Mouse (Mus musculus): ENCODE results near the gene Gm17019.
"Not testable (repeated sequence)": the region's sequence is repeated elsewhere in the genome, so short reads cannot be mapped to it uniquely, and the experiment has no call there.

DNA sequence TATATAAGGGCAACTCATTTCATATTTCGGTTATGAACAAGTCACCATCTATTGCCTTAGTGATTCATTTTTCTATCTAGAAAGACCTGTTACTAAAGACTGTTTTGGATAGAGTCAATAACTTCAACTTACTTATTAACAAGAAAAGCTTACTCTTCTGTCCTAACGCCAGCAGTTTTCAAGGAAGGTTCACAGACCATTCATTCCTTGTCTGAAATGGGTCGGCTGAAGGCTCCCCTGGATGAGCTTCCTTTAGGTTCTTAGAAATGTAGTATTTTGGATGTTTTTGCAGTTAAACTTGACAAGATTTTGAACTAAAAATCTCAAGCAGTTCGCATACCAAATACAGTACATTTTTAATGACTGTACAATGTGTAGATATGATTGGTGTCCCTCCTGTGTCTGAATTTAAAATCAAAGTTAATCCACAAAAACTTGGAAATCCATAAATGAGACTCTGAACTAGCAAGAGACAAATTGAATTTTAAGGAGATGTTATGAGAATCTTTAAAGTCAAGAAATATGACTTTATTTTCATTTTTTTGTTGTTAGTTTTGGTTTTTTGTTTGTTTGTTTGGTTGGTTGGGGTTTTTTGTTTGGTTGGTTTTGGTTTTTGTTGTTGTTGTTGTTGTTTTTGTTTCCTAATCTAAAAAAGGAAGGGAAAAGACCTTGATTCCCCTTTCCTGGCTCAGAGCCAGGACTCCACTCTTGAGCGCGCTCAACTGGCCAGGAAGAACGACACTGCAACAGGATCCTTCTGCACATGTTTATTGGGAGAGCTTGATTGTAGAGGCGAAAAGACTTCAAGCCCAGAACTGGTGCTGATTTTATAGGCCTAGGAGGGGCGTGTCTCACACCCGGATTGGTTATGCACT lies 21.6 kb upstream of the Gm17019 start:
- TF ChIP-seq CTCF (IDR thresholded peaks at IDR 0.05; ENCODE audit: borderline replicate concordance, control insufficient read depth, extremely low read depth, insufficient read depth, low read length, poor library complexity); POLR2A (IDR thresholded peaks at IDR 0.05; ENCODE audit: control insufficient read depth, extremely low read depth, insufficient read depth, low read length, poor library complexity): not testable (repeated sequence)
